Mouse (Mus musculus) lung, adult 2 months (tissue): ENCODE data around the gene Ak7.

Experiments
- CTCF ChIP-seq: fragments of 200-500 bp; IDR thresholded peaks from 2 replicates; pipeline ENCODE4 v1.5.1; 2011; ENCODE audit warnings: mild to moderate bottlenecking, low read length, control low read depth; ENCODE audit not compliant: insufficient read depth
- POLR2A ChIP-seq: fragments of 200-500 bp; IDR thresholded peaks from 2 replicates; pipeline ENCODE4 v1.6.1; 2011; ENCODE audit warnings: low read depth, mild to moderate bottlenecking, control low read depth, low read length, borderline replicate concordance; ENCODE audit errors: extremely low read depth

GRCm38 (mm10) chr12:105735226-105735888 lies 29.6 kb downstream of the Ak7 start:
- TF ChIP-seq POLR2A (no peak), CTCF (no peak)
